Mouse (Mus musculus) embryonic facial prominence, embryonic 14.5 days (tissue): ENCODE data around the gene Dcps. TPM values are rescaled to one million over a fixed set of nuclear protein-coding genes. Genes with fewer than 3 reads are reported as not detected.

Experiments used
- ATAC-seq: fragments of 200-750 bp; cut with Nextera tagmentation; 2 replicates; pipeline ENCODE4 v1.8.0; 2017; ENCODE audit warnings: low read depth, moderate number of reproducible peaks, moderate TSS enrichment
- DNase-seq: peaks from one replicate; pipeline ENCODE4 v3.0.0-alpha.2; 2015; ENCODE audit warnings: low spot score
- H3K27ac ChIP-seq: fragments of 300-500 bp; sonication (generic); replicated peaks from 2 replicates; pipeline ENCODE4 v1.5.1; 2014; ENCODE audit warnings: low read depth, mild to moderate bottlenecking, low read length, moderate library complexity
- H3K27me3 ChIP-seq: fragments of 300-500 bp; sonication (generic); replicated peaks from 2 replicates; pipeline ENCODE4 v1.6.1; 2014; ENCODE audit warnings: low read length; ENCODE audit not compliant: control insufficient read depth, insufficient read depth
- H3K36me3 ChIP-seq: fragments of 300-500 bp; sonication (generic); 2 replicates; pipeline ENCODE4 v1.6.1; 2014; ENCODE audit warnings: low read length, mixed read lengths; ENCODE audit not compliant: control insufficient read depth, insufficient read depth
- H3K4me1 ChIP-seq: fragments of 300-500 bp; sonication (generic); 2 replicates; pipeline ENCODE4 v1.6.1; 2014; ENCODE audit warnings: antibody characterized with exemption, low read length; ENCODE audit not compliant: control insufficient read depth, insufficient read depth
- H3K4me2 ChIP-seq: fragments of 300-500 bp; sonication (generic); 2 replicates; pipeline ENCODE4 v1.6.1; 2014; ENCODE audit warnings: low read depth, mild to moderate bottlenecking, low read length, moderate library complexity, mixed read lengths
- H3K4me3 ChIP-seq: fragments of 300-500 bp; sonication (generic); 2 replicates; pipeline ENCODE4 v1.5.1; 2014; ENCODE audit warnings: low read depth, mild to moderate bottlenecking, low read length
- H3K9ac ChIP-seq: fragments of 300-500 bp; sonication (generic); 2 replicates; pipeline ENCODE4 v1.6.1; 2014; ENCODE audit warnings: low read depth, mild to moderate bottlenecking, low read length, moderate library complexity, mixed read lengths
- H3K9me3 ChIP-seq: fragments of 300-500 bp; sonication (generic); 2 replicates; pipeline ENCODE4 v1.6.1; 2016; ENCODE audit warnings: low read length; ENCODE audit not compliant: control insufficient read depth
- WGBS: fragments of 180-500 bp; shearing (Covaris S2); extraction: QIAGEN DNeasy Blood & Tissue Kit; methylation state at CpG from one replicate; pipeline ENCODE4 v1.1.7; 2014; 5-methylcytosine and 5-hydroxymethylcytosine counted together
- polyA plus RNA-seq: library from polyadenylated mRNA; unstranded; fragments of >200 nt; fragmentation: Nextera tagmentation; extraction: Ambion mirVana; gene quantifications from 2 replicates; pipeline ENCODE4 v1.2.1, GENCODE M21; 2014

Dcps gene
- polyA plus RNA-seq = 59.3 and 68.7 TPM in 2 replicates

DNA sequence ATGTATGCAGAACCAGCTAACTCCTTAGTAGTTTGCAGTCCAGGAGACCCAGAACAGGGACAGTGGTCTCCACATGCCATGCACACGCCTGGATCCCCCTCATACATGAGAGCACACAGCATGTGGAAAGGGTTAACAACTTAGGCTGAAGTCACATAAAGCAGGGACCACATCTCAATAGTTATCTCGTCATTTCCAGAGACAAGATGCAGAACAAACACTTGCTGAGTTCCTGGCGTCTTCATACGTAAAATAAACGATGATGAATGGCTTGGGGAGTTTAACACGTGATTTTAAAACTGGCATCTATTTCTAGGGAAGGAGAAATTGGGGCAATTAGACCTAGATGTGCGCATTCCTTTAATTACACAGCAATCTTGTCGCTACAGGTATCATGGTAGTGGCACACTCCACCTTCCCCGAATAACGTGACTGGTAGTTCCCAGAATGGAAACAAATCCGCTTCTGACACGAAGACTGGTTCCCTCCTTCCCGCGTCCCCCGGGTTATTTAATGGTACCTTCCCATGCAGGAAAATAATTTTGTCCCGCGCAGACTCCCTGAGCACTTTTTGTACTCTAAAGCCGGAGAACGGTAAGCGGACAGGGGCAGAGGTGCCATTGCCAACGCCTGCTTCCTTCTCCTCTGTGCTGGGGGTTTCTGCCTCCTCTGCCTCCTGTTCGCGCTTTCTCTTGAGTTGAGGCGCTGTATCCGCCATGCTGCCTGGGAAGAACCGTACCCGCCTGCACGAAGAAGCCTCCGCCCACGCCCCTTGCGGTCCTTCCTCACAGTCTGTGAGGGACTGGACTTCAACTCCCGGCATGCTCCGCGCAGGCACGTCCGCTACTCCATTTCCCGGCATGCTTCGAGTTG is at the start of gene Dcps:
Gene Dcps (minus strand): TSS at position 811 of the 873 bp plus-strand sequence.
- Histone ChIP-seq H3K36me3 (no peaks in the 10 kb centered on the region), H3K4me2 (peak within 1 kb of the TSS; percentile 85), H3K4me1 (peaks cover 9% of the 10 kb centered on the region), H3K27me3 (no peaks in the 10 kb centered on the region), H3K9me3 (no peaks in the 10 kb centered on the region), H3K4me3 (peak within 1 kb of the TSS; percentile 57), H3K27ac (peak within 1 kb of the TSS; percentile 82), H3K9ac (peak within 1 kb of the TSS; percentile 64)
- ATAC-seq (peak; percentile 98), DNase-seq (peak; percentile 98)
- under 1% methylated on average over 38 of the region's 38 CpGs for WGBS

DNA sequence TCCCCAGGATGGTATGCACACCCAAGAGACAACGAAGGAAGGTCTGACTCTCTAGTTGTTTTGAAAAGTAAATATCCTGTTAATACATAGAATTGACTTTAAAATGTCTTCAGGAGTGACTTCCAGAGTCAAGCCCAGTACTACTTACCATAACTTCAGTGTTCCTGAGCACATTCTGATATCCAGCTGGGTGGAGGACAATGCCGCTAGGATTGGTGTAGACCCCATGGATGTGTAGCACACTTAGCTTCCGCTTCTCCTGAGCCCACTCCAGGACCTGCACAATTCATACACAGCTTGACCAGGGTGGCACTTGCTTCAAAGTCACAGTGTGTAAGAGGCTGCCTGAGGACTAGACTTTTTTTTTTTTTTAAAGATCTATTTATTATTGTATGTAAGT is 47.6 kb upstream of the Dcps start:
- DNase-seq (no peak), ATAC-seq (no peak)
- Histone ChIP-seq H3K4me2 (no peak overlapping the region), H3K27ac (no peak overlapping the region), H3K9ac (no peak overlapping the region), H3K27me3 (no peaks in the 10 kb centered on the region), H3K4me3 (no peak overlapping the region), H3K4me1 (no peaks in the 10 kb centered on the region), H3K9me3 (no peaks in the 10 kb centered on the region), H3K36me3 (peaks cover 57% of the 10 kb centered on the region)
- 93% methylated on average over 3 of the region's 3 CpGs for WGBS

DNA sequence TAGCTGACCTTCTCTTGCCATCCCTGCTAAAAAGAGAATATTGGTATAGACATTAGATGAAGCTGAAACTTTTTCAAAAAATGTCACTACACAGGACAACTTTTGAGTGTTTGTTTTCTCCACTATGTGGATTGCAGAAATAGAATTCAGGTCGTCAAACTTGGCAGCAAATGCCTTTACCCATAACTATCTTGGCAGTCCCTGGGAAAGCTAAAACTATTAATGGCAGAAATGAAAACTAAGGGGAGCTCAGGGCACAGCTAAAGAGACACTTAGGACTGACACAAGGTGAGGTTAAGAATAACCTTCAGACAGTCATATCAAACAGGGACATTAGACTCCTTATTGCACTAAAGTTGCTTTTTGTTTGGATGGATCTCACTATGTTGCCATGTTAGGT is 42.1 kb upstream of the Dcps start:
- no peaks in the 10 kb centered on the region for H3K4me1 ChIP-seq
- no peaks in the 10 kb centered on the region for H3K9me3 ChIP-seq
- H3K27ac ChIP-seq = no peak overlapping the region
- peaks cover 89% of the 10 kb centered on the region for H3K36me3 ChIP-seq
- no peak for ATAC-seq
- no peak overlapping the region for H3K4me3 ChIP-seq
- H3K4me2 ChIP-seq = no peak overlapping the region
- WGBS = 74% methylated on average over 1 of the region's 1 CpGs
- no peak for DNase-seq
- H3K27me3 ChIP-seq = no peaks in the 10 kb centered on the region
- no peak overlapping the region for H3K9ac ChIP-seq

DNA sequence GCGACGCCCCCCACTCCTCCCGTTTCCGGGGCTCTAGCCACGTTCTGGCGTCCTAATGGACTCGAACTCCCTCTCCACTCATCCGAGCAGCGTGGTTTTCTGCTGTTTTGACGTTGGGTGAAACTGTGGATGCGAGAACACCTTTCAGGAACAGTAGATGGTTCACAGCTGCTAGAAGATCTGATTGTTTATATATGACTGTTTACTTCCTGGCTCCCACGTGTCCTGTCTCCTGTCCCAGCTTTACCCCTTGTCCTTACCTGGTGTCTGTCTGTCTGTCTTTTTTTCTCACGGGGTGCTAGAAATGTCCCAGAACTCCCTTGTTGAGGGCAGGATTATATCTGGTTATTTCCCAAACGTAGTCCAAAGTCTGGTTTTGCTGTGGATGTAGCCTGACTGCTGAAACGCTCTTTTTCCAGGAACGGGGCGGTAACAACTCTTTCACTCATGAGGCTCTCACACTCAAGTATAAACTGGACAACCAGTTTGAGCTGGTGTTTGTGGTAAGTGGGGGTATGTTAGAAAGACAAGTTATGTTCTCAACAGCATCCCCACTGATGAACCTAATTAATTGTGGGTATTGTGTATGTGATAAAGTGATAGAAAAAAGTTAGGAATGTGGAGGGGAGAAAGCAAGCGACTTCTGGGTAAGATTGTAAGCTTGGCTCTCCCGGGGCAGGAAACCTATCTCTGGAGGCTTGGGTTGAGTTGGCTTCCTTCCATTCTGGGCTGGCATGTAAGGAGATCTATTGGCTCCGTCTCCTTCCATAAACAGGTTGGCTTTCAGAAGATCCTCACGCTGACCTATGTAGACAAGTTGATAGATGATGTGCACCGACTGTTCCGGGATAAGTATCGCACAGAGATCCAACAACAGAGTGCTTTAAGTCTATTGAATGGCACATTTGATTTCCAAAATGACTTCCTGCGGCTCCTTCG is 36.0 kb upstream of the Dcps start:
- peak overlapping the region; percentile 84 for H3K4me2 ChIP-seq
- peak overlapping the region; percentile 88 for H3K9ac ChIP-seq
- no peaks in the 10 kb centered on the region for H3K27me3 ChIP-seq
- peaks cover 55% of the 10 kb centered on the region for H3K36me3 ChIP-seq
- peak overlapping the region; percentile 79 for H3K27ac ChIP-seq
- 33% methylated on average over 26 of the region's 26 CpGs for WGBS
- H3K4me3 ChIP-seq = peak overlapping the region; percentile 92
- H3K9me3 ChIP-seq = no peaks in the 10 kb centered on the region
- ATAC-seq = 0 out of 2 replicates have a peak, but pooled peaks have one; percentile 1
- no peak for DNase-seq
- peaks cover 10% of the 10 kb centered on the region for H3K4me1 ChIP-seq

DNA sequence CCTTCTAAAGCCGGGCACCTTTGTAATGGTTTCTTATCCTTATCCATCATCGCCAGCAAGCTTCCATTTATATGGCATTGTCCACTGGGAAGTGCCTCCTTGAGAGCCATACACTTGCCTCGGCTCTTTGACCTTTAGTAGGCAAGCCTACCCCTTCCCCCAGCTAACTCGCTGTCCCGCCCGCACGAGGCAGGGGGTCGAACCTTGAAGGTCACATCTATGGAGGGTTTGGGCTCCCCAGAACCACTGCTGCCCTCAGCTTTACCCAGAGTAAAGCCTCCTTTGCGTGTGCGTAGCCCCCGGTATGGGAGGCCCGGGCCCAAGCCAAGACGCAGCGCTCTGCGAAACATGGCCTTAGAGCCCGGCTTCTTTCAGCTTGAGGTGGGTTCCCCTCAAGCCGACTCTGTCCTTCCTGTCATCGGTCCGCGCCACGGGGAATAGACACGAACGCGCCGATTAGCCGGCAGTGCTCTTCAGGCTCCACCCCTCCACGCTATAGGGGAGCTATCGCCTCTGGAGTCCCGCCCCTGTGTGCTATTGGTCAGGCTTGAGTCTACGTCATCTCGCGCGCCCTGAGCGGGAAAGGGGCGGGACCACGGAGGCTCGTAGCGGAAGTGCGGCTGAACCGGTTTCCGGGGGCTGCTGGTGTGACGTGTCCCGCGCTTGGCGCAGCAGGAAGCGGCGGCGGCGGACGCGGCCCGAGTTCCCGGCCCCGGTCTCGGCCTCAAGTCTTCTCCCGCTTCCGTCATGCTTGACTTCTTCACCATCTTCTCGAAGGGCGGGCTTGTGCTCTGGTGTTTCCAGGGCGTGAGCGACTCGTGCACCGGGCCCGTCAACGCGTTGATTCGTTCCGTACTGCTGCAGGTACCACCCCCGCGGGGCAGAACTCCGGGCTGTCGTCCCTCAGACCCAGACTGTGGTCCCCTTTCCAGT is 34.9 kb upstream of the Dcps start, which contains the start of gene Foxred1:
Gene Foxred1 (minus strand): TSS at position 514 of the 933 bp plus-strand sequence.
- peaks cover 10% of the 10 kb centered on the region for H3K4me1 ChIP-seq
- no peaks in the 10 kb centered on the region for H3K9me3 ChIP-seq
- ATAC-seq = peak; percentile 100
- H3K27ac ChIP-seq = peak within 1 kb of the TSS; percentile 84
- peaks cover 57% of the 10 kb centered on the region for H3K36me3 ChIP-seq
- no peaks in the 10 kb centered on the region for H3K27me3 ChIP-seq
- DNase-seq = peak; percentile 100
- WGBS = 1% methylated on average over 60 of the region's 72 CpGs
- peak within 1 kb of the TSS; percentile 88 for H3K9ac ChIP-seq
- peak within 1 kb of the TSS; percentile 84 for H3K4me2 ChIP-seq
- H3K4me3 ChIP-seq = peak within 1 kb of the TSS; percentile 92

DNA sequence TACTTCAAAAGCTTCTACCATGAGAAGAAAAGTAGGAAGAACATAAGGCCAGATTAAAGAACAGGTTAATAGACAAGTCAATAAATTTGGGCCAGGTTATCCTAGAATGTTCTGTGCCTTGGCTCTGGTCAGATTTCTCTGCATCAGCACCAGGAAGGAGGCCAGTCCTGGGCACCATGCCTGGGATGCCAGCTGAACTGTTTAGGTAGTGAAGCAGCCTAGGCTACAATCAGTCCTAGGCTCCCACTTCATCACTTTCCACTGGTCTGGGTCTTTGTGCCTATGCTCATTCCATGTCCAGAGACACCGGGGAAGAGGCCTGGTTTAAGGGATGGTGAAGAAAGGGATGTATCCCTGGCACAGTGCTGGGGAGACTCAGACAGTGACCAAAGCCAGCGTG is 28.6 kb upstream of the Dcps start:
- ATAC-seq (no peak), DNase-seq (no peak)
- Histone ChIP-seq H3K9ac (no peak overlapping the region), H3K4me3 (no peak overlapping the region), H3K9me3 (no peaks in the 10 kb centered on the region), H3K36me3 (peaks cover 41% of the 10 kb centered on the region), H3K27me3 (no peaks in the 10 kb centered on the region), H3K27ac (no peak overlapping the region), H3K4me1 (peaks cover 7% of the 10 kb centered on the region; the same call in 1 of the 2 replicates), H3K4me2 (no peak overlapping the region)
- 95% methylated on average over 2 of the region's 2 CpGs for WGBS

DNA sequence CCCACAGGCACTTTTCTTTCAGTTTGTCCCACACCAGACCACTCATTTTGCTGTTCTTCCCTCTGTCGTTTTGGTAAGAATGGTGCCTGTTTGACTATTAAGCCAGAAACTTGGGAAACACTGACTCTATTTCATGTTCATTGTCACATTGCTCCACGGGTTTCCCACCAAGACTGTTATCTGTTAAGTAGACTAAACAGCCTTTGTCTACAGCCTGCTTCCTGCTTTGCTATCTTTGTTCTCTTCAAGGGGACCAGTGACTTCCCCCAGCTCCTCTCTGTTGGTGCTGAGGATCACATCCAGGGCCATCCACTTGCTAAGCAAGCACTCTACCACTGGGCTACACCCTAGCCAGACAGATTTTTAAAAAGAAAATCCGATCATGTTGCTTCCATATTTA is 27.7 kb upstream of the Dcps start:
- no peak overlapping the region for H3K4me3 ChIP-seq
- peaks cover 7% of the 10 kb centered on the region; the same call in 1 of the 2 replicates for H3K4me1 ChIP-seq
- H3K9ac ChIP-seq = no peak overlapping the region
- DNase-seq (no peak), ATAC-seq (no peak)
- no peak overlapping the region for H3K4me2 ChIP-seq
- H3K9me3 ChIP-seq = no peaks in the 10 kb centered on the region
- WGBS = 66% methylated on average over 3 of the region's 3 CpGs
- no peak overlapping the region for H3K27ac ChIP-seq
- peaks cover 41% of the 10 kb centered on the region for H3K36me3 ChIP-seq
- H3K27me3 ChIP-seq = no peaks in the 10 kb centered on the region
